Mouse (Mus musculus) ovary, adult 18-20 months (tissue): ENCODE measurements around the gene Dhcr7.

ENCODE experiments used
- DNase-seq: peaks from one replicate; pipeline ENCODE4 v3.0.0; 2022; ENCODE audit warnings: low spot score, mixed read lengths

Gene Dhcr7

GRCm38 (mm10) chr7:143833581-143834190 lies 10.7 kb downstream of the Dhcr7 start:
- no peak for DNase-seq

- no peak for DNase-seq
Observed at GRCm38 (mm10) chr7:143834316-143834715, 11.4 kb downstream of the Dhcr7 start.

GRCm38 (mm10) chr7:143834972-143835371 lies 12.0 kb downstream of the Dhcr7 start:
- no peak for DNase-seq

- no peak for DNase-seq
Observed at GRCm38 (mm10) chr7:143837705-143838358, 14.9 kb downstream of the Dhcr7 start.

- DNase-seq = no peak
Observed at GRCm38 (mm10) chr7:143840121-143840520, 17.2 kb downstream of the Dhcr7 start.

GRCm38 (mm10) chr7:143841301-143841700 lies 18.4 kb downstream of the Dhcr7 start:
- no peak for DNase-seq

GRCm38 (mm10) chr7:143848127-143848767 lies 25.3 kb downstream of the Dhcr7 start:
- no peak for DNase-seq

- no peak for DNase-seq
Observed at GRCm38 (mm10) chr7:143848768-143849482, 26.0 kb downstream of the Dhcr7 start.

GRCm38 (mm10) chr7:143866538-143866937 lies 43.6 kb downstream of the Dhcr7 start, which contains the start of gene Gm498:
Gene Gm498, plus strand, starts transcription at chr7:143866838.
- DNase-seq = no peak

- no peak for DNase-seq
Observed at GRCm38 (mm10) chr7:143868874-143869273, 45.9 kb downstream of the Dhcr7 start.

GRCm38 (mm10) chr7:143883717-143884116 lies 60.8 kb downstream of the Dhcr7 start:
- no peak for DNase-seq

- no peak for DNase-seq
Observed at GRCm38 (mm10) chr7:143891146-143891545, 68.2 kb downstream of the Dhcr7 start.

- DNase-seq = no peak
Observed at GRCm38 (mm10) chr7:143892361-143892760, 69.4 kb downstream of the Dhcr7 start.
